Mouse (Mus musculus): ENCODE data around the gene Il6st. TPM values are rescaled to one million over a fixed set of nuclear protein-coding genes. Genes with fewer than 3 reads are reported as not detected.
A peak's percentile ranks its signal among the peaks of the same experiment; 100 is the strongest.

The Il6st gene
- total RNA-seq, 2 experiments from 2014 or later = 80.3 to 91.4 TPM

DNA sequence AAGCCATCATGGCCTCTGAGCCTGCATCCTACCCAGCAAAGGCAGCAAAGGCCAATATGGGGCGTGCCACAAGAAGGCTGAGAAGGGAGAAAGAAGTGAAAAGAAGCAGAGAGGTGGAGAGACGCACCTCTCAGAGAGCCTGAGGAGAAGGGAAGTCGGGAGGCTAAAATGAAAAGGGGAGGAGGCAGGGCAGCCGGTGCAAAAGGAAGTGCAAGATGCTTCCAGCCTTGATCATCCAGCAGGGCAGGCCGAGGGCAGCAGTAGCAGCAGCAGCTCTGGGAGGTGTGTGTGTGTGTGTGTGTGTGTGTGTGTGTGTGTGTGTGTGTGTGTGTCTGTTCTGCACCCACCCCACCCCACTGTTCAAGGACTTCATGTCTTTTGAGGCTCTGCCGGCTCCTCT, 58.4 kb downstream of the Il6st start:
- DNase-seq (ENCODE audit: low spot score in 2 of 2) = no peak

GRCm38 (mm10) chr13:112522896-112523295, 59.0 kb downstream of the Il6st start:
- DNase-seq (ENCODE audit: low spot score in 2 of 2) = no peak

DNA sequence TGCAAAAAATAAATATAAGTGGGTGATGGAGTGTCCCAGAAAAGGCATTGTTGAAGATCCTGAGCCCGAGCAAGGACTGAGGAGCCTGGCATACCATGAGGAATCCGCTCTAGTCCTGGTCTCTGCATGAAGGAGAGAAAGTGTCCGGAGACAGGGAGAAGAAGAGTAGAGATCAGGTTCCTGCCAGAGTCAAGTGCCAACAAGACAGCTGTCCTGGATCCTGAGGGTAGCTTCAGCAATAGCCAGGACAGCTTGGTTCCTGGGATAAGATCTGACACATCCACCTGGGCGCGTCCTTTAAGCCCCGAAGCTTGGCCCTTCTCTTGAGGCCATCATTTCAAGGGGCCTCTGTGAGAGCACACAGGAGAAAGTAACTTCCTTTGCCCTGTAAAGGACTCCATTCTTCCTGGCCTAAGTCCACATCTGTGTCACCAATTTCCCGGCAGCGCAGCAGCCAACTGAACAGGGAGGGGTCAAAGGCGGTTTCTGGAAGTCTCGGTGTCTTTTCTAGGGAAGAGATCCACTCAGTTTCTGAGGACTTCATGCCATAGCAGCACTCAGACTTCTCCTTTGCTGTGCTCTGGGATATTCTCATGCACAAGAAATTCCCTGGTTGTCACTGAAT, 59.6 kb downstream of the Il6st start:
- DNase-seq (ENCODE audit: low spot score in 2 of 2) = no peak

- no peak for DNase-seq (ENCODE audit: low spot score in 2 of 2)
Observed at GRCm38 (mm10) chr13:112527186-112527585, 63.3 kb downstream of the Il6st start.

DNA sequence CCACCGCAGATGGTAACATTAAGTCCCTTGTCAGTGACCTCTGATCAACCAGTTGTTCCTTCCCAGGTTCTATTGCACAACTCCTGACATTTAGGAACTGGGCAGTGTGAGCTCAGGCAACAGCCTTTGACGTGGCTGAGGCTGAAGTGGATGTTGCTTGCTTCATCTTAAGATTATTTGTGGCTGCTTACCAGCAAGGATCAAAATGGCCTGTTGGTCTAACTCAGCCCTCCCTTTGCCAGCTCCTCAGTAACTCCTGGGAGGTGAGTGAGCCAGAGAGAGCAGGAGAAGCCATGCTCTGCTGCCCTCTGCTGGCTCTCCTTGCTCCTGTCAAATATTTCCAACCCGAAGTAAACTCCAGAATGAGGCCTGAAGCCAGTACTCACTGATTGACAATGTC, 66.0 kb downstream of the Il6st start:
- peak; percentile 62 to 63 for DNase-seq (ENCODE audit: low spot score in 2 of 2)

- no peak for DNase-seq (ENCODE audit: low spot score in 2 of 2)
Observed at GRCm38 (mm10) chr13:112532235-112532634, 68.4 kb downstream of the Il6st start.

DNA sequence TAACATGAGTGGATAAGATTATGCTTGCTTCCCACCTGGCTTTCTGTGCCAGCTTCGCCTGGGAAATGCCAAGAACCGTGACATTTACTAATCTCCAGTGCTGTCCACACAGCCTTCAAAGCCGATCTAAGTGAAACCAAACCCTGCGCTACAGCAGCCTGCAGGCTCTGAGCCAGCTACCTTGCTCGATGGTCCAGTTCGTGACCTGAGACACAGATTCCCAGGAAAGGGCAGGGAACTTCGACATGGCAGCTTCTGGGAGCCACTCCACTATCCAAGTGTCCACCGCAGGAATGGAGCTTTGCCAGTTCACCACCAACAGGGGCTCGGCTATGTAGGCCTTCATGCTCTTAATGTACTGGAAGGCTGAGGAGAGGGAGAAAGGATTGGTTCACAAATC, 69.7 kb downstream of the Il6st start:
- no peak for DNase-seq (ENCODE audit: low spot score in 2 of 2)

DNA sequence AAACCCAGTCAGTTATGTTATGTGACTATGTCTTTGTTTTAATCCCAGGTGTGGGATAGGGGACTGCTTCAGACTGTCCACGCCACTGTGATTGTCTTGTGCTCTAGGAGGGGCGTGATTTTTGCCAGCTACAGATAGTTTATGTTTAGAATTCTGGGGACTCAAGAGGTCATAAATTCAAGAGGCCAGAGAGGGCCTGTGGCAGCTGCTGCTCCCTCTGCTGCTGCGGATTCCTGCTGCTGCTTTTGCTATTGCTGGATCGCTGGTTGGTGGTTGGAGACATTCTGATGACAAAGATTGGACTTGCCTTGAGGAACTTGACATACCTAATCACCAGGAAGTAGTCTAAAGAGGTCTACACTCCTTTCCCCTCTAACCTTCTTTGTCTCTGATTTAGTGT, 72.7 kb downstream of the Il6st start:
- no peak for DNase-seq (ENCODE audit: low spot score in 2 of 2)

DNA sequence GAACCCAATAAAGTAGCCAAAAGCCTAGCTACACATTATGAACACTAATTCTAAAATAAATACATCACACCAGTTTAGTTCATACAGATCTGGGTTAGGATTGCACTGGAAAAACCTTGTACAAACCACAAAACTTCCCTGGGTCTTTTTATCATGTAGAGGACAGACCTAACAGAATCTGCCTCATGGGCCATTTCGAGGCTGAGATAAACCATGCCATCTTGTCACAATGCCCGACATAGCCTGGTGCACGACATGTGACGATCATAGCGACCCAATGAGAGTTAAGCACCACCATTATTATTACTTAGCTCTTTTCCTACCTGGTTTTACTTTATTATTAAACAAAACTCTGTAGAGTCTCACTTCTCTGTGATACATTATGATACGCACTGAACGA, 73.2 kb downstream of the Il6st start:
- no peak for DNase-seq (ENCODE audit: low spot score in 2 of 2)

DNA sequence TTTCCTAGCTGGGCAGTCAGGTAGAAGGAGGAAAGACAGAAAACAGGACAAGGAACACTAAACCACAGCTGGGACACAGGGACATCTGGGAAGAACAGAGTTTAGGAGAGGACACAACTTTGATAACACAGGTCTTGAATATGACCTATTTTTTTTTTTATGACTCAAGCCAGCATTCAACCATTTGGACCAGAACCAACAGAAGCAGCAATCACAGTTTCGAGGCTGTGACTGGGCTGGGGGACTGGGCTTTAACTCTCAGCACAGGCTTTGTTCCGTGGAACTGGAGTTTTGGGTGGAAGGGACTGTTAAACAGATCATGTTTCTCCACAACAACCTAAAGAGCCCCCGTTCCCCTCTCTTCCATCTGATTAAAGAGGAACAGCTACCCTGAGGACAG, 76.7 kb downstream of the Il6st start:
- no peak for DNase-seq (ENCODE audit: low spot score in 2 of 2)

DNA sequence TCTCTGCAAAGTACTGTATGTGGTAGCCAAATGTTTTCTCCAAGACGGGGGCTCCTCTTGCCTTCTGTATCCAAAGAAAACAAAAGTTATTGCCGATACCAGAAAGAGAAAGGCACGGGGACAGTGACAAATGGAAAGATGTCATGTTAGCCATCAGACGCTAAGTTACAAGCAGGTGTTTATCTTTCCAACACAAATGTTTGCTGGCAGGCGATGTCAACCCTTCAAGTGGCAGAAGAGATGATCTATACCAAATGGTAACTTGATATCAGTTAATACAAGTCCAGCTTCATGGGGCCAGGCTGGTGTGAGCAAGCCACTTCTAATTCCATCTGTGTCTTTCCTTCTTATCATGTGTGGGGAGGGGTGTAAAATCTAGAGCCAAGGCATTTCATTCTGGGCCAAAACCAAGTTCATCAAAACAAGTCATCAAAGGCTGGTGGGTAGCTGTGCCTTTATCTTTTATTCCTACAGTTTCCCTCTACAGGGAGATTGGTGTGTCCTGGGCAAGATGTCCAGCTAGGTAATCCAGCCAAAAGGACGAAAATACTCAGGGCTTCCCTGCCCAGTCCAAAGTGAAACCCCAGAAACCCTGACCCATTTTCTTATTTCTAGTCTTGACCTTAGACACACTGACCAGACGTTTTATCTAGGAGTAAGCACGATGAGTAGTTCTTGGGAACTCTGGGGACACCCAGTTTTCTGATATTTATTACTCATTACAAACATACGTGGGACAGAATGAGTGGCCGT, 77.5 kb downstream of the Il6st start:
- DNase-seq (ENCODE audit: low spot score in 2 of 2) = no peak

DNA sequence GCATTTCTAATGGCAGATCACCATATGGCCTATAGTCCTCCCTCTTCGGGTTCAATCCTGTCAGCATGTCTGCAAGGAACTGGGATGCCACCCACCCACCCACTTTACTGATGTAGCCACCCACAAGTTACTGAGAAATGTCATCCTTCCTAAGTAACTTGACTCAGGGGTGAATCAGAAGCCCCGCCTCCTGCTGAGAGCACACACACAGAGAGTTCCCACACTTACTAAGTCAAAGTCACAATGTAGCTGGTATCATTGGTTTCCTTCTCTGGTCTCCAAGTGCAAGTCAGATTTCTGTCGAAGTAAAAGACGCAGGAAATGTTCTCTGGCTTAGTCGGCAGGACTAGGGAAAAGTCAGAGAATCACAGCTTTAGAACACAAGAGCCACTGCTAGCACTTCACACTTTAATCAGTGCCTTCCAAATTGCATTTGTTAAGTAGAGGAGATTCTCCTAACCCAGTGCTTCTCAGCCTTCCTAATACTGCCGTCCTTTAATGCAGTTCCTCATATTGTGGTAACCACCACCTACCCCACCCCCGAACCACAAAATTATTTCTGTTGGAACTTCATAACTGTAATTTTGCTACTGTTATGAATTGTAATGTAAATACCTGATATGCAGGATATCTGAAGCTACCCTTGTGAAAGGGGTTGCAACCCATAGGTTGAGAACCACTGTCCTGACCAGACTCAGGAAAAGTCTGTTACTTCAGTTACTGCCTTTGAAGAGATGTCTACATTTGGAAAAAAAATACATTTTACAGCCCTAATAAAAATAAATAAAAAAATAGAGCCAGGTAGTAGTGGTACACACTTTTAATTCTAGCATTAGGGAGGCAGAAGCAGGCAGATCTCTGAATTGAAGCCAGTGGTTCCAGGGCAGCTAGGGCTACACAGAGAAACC, 88.0 kb downstream of the Il6st start:
- DNase-seq (ENCODE audit: low spot score in 2 of 2) = no peak

DNA sequence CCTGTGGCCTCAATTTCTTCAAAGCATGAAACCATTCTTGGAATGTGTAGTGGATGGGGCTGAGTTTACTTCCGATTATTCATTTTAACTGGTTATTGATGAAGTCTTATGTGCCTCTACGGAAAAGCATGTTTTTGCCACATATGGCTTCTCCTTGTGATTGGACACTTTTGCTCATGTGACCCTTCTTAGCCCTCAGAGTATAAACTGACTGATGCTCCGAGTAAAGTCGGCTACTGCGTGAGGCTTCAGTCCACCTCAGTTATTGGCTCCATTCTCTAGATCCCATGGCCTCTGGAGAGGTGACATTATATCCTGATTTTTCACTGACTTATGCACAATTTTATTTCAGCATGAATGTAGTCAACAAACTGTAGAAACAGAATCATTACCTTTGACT, 89.4 kb downstream of the Il6st start:
- no peak for DNase-seq (ENCODE audit: low spot score in 2 of 2)

- DNase-seq (ENCODE audit: low spot score in 2 of 2) = no peak
Observed at GRCm38 (mm10) chr13:112556501-112556900, 92.6 kb downstream of the Il6st start.

Other genes with a start within 250 kb of the Il6st start
- gene Ankrd55, start 175.6 kb upstream of the Il6st start, total RNA-seq (2021) = 1 to 10 TPM; 5.7 to 7.0 TPM
- gene Il31ra, start 130.3 kb downstream of the Il6st start, total RNA-seq (2021) = under 1 TPM; 0.25 to 0.64 TPM
- gene Ddx4, start 188.4 kb downstream of the Il6st start, total RNA-seq (2021) = 1 to 10 TPM; 1.1 to 1.3 TPM
- 10 to 100 TPM; 20.3 to 21.9 TPM for gene Slc38a9, start 196.7 kb downstream of the Il6st start, total RNA-seq (2021)